Mouse (Mus musculus) splenic B cell, adult 2 months (primary cell): Measurements from ENCODE around the gene Abcb9.

Source experiments
- DNase-seq: peaks from one replicate; pipeline ENCODE4 v3.0.0-alpha.2; 2011; ENCODE audit warnings: low read depth, low spot score
- H3K27me3 ChIP-seq: 2 replicates; pipeline ENCODE4 v1.6.1; 2012; ENCODE audit warnings: mild to moderate bottlenecking, low read length, moderate library complexity, mixed read lengths; ENCODE audit not compliant: control insufficient read depth, poor library complexity, insufficient read depth, severe bottlenecking
- H3K36me3 ChIP-seq: 2 replicates; pipeline ENCODE4 v1.6.1; 2012; ENCODE audit warnings: mild to moderate bottlenecking, low read length, moderate library complexity, mixed read lengths; ENCODE audit not compliant: control insufficient read depth, poor library complexity, insufficient read depth, severe bottlenecking

Abcb9 gene

GRCm38 (mm10) chr5:124083850-124084587 is 11.6 kb downstream of the Abcb9 start:
- no peak for DNase-seq
- no peaks in the 10 kb centered on the region for H3K27me3 ChIP-seq

GRCm38 (mm10) chr5:124082941-124083688 is 12.5 kb downstream of the Abcb9 start:
- DNase-seq = no peak
- Histone ChIP-seq H3K27me3 (no peaks in the 10 kb centered on the region), H3K36me3 (no peaks in the 10 kb centered on the region)

More at GRCm38 (mm10) chr5:124083850-124084587, 11.6 kb downstream of the Abcb9 start:
- H3K36me3 ChIP-seq = no peaks in the 10 kb centered on the region

GRCm38 (mm10) chr5:124082447-124082846 is 13.2 kb downstream of the Abcb9 start:
- DNase-seq = no peak
- Histone ChIP-seq H3K27me3 (no peaks in the 10 kb centered on the region), H3K36me3 (no peaks in the 10 kb centered on the region)

- DNase-seq = peak; percentile 37
These were observed 15.7 kb downstream of the Abcb9 start for GRCm38 (mm10) chr5:124079880-124080279.

GRCm38 (mm10) chr5:124078794-124079416 is 16.7 kb downstream of the Abcb9 start:
- H3K27me3 ChIP-seq = no peaks in the 10 kb centered on the region

More at GRCm38 (mm10) chr5:124079880-124080279, 15.7 kb downstream of the Abcb9 start:
- Histone ChIP-seq H3K27me3 (no peaks in the 10 kb centered on the region), H3K36me3 (no peaks in the 10 kb centered on the region)

GRCm38 (mm10) chr5:124077856-124078460 is 17.6 kb downstream of the Abcb9 start:
- no peak for DNase-seq
- Histone ChIP-seq H3K27me3 (no peaks in the 10 kb centered on the region), H3K36me3 (no peaks in the 10 kb centered on the region)

More at GRCm38 (mm10) chr5:124078794-124079416, 16.7 kb downstream of the Abcb9 start:
- no peaks in the 10 kb centered on the region for H3K36me3 ChIP-seq
- no peak for DNase-seq

GRCm38 (mm10) chr5:124077241-124077640 is 18.4 kb downstream of the Abcb9 start:
- no peaks in the 10 kb centered on the region for H3K27me3 ChIP-seq
- DNase-seq = no peak
- H3K36me3 ChIP-seq = no peaks in the 10 kb centered on the region

- Histone ChIP-seq H3K36me3 (no peaks in the 10 kb centered on the region), H3K27me3 (no peaks in the 10 kb centered on the region)
- no peak for DNase-seq
These were observed 19.0 kb downstream of the Abcb9 start for GRCm38 (mm10) chr5:124076559-124076958.

GRCm38 (mm10) chr5:124075716-124076115 is 19.9 kb downstream of the Abcb9 start:
- peak; percentile 61 for DNase-seq
- H3K27me3 ChIP-seq = no peaks in the 10 kb centered on the region

GRCm38 (mm10) chr5:124074845-124075307 is 20.7 kb downstream of the Abcb9 start:
- Histone ChIP-seq H3K36me3 (no peaks in the 10 kb centered on the region), H3K27me3 (no peaks in the 10 kb centered on the region)
- peak; percentile 69 for DNase-seq

More at GRCm38 (mm10) chr5:124075716-124076115, 19.9 kb downstream of the Abcb9 start:
- no peaks in the 10 kb centered on the region for H3K36me3 ChIP-seq

GRCm38 (mm10) chr5:124073682-124074081 is 21.9 kb downstream of the Abcb9 start:
- no peak for DNase-seq
- no peaks in the 10 kb centered on the region for H3K27me3 ChIP-seq
- H3K36me3 ChIP-seq = no peaks in the 10 kb centered on the region

- Histone ChIP-seq H3K36me3 (no peaks in the 10 kb centered on the region), H3K27me3 (no peaks in the 10 kb centered on the region)
- no peak for DNase-seq
These were observed 25.9 kb downstream of the Abcb9 start for GRCm38 (mm10) chr5:124069657-124070056.

- no peak for DNase-seq
- Histone ChIP-seq H3K27me3 (no peaks in the 10 kb centered on the region), H3K36me3 (no peaks in the 10 kb centered on the region)
These were observed 33.4 kb downstream of the Abcb9 start for GRCm38 (mm10) chr5:124062037-124062824.

GRCm38 (mm10) chr5:124059677-124060076 is 35.9 kb downstream of the Abcb9 start:
- Histone ChIP-seq H3K27me3 (no peaks in the 10 kb centered on the region), H3K36me3 (no peaks in the 10 kb centered on the region)
- peak; percentile 33 for DNase-seq
